Mouse (Mus musculus): ENCODE data around the gene Osbpl5. TPM values are rescaled to one million over a fixed set of nuclear protein-coding genes. Genes with fewer than 3 reads are reported as not detected.

The Osbpl5 gene
- polyA plus RNA-seq, 1 experiment from 2014 or later, result 1.9 TPM

Small RNA genes within 50 kb of the gene (microRNA-seq; reads per million reads assigned to microRNA genes)
- gene Gm22064, result not detected

Other genes starting within 250 kb of the Osbpl5 start
- 79.3 and 82.7 TPM in 2 replicates for gene Nap1l4, start 207.9 kb downstream of the Osbpl5 start, polyA plus RNA-seq (2015; fragmentation: Nextera tagmentation; extraction: Ambion mirVana)
- gene Cars, start 156.9 kb downstream of the Osbpl5 start, polyA plus RNA-seq (2015; fragmentation: Nextera tagmentation; extraction: Ambion mirVana), result 53.1 and 60.5 TPM in 2 replicates
- gene Tnfrsf26, start 128.3 kb downstream of the Osbpl5 start, polyA plus RNA-seq (2015; fragmentation: Nextera tagmentation; extraction: Ambion mirVana), result 1.2 and 1.3 TPM in 2 replicates
- 0.43 and 0.58 TPM in 2 replicates for gene Tnfrsf22, start 107.3 kb downstream of the Osbpl5 start, polyA plus RNA-seq (2015; fragmentation: Nextera tagmentation; extraction: Ambion mirVana)
- 0.35 and 0.39 TPM in 2 replicates for gene Tnfrsf23, start 71.1 kb downstream of the Osbpl5 start, polyA plus RNA-seq (2015; fragmentation: Nextera tagmentation; extraction: Ambion mirVana)
- not detected in 2 replicates for gene Mrgprg, start 10.0 kb upstream of the Osbpl5 start, polyA plus RNA-seq (2015; fragmentation: Nextera tagmentation; extraction: Ambion mirVana)
- 0.48 and 0.52 TPM in 2 replicates for gene Mrgpre, start 27.5 kb upstream of the Osbpl5 start, polyA plus RNA-seq (2015; fragmentation: Nextera tagmentation; extraction: Ambion mirVana)
- 8.8 and 9.5 TPM in 2 replicates for gene Nadsyn1, start 65.9 kb upstream of the Osbpl5 start, polyA plus RNA-seq (2015; fragmentation: Nextera tagmentation; extraction: Ambion mirVana)
- gene Dhcr7, start 66.2 kb upstream of the Osbpl5 start, polyA plus RNA-seq (2015; fragmentation: Nextera tagmentation; extraction: Ambion mirVana), result 57.2 and 66.0 TPM in 2 replicates
- not detected in 2 replicates for gene Gm498, start 109.9 kb upstream of the Osbpl5 start, polyA plus RNA-seq (2015; fragmentation: Nextera tagmentation; extraction: Ambion mirVana)
- gene Shank2, start 244.9 kb upstream of the Osbpl5 start, polyA plus RNA-seq (2015; fragmentation: Nextera tagmentation; extraction: Ambion mirVana), result 0.54 and 0.66 TPM in 2 replicates